Mouse (Mus musculus): ENCODE results near the gene Zbtb7b. TPM values are rescaled to one million over a fixed set of nuclear protein-coding genes. Genes with fewer than 3 reads are reported as not detected.
A peak's percentile ranks its signal among the peaks of the same experiment; 100 is the strongest.
"Not testable (repeated sequence)": the region's sequence is repeated elsewhere in the genome, so short reads cannot be mapped to it uniquely, and the experiment has no call there.

The Zbtb7b gene
- polyA plus RNA-seq, 1 experiment, result 64.9 TPM

DNA sequence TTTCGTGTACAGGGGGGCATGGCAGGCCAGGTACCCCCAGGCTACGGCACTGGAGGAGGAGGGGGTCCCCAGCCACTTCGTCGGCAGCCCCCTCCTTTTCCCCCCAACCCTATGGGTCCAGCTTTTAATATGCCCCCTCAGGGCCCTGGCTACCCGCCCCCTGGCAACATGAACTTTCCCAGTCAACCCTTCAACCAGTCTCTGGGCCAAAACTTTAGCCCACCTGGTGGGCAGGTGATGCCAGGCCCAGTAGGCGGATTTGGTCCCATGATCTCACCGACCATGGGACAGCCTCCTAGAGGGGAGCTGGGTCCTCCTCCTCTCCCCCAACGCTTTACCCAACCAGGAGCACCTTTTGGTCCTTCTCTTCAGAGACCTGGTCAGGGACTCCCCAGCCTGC lies 38.0 kb upstream of the Zbtb7b start:
- TF ChIP-seq POLR2A (IDR thresholded peaks at IDR 0.05; ENCODE audit: control insufficient read depth, extremely low read depth, insufficient read depth, low read length, poor library complexity), result no peak
- no peak for TF ChIP-seq CTCF (IDR thresholded peaks at IDR 0.05; ENCODE audit: borderline replicate concordance, control insufficient read depth, extremely low read depth, insufficient read depth, low read length, poor library complexity)
- H3K36me3 ChIP-seq (ENCODE audit: control insufficient read depth, insufficient read depth, low read length), result peaks cover 4% of the 10 kb centered on the region; the same call in 1 of the 2 replicates
- H3K27me3 ChIP-seq (ENCODE audit: control insufficient read depth, insufficient read depth, low read length), result no peaks in the 10 kb centered on the region
- WGBS, result 96% methylated on average over 8 of the region's 8 CpGs
- H3K4me3 ChIP-seq (ENCODE audit: control insufficient read depth, insufficient read depth, low read length), result no peak overlapping the region
- H3K4me1 ChIP-seq (replicated peaks; ENCODE audit: control insufficient read depth, insufficient read depth, low read length), result peaks cover 18% of the 10 kb centered on the region
- DNase-seq, result no peak
- H3K27ac ChIP-seq (ENCODE audit: control insufficient read depth, insufficient read depth, low read length), result no peak overlapping the region

DNA sequence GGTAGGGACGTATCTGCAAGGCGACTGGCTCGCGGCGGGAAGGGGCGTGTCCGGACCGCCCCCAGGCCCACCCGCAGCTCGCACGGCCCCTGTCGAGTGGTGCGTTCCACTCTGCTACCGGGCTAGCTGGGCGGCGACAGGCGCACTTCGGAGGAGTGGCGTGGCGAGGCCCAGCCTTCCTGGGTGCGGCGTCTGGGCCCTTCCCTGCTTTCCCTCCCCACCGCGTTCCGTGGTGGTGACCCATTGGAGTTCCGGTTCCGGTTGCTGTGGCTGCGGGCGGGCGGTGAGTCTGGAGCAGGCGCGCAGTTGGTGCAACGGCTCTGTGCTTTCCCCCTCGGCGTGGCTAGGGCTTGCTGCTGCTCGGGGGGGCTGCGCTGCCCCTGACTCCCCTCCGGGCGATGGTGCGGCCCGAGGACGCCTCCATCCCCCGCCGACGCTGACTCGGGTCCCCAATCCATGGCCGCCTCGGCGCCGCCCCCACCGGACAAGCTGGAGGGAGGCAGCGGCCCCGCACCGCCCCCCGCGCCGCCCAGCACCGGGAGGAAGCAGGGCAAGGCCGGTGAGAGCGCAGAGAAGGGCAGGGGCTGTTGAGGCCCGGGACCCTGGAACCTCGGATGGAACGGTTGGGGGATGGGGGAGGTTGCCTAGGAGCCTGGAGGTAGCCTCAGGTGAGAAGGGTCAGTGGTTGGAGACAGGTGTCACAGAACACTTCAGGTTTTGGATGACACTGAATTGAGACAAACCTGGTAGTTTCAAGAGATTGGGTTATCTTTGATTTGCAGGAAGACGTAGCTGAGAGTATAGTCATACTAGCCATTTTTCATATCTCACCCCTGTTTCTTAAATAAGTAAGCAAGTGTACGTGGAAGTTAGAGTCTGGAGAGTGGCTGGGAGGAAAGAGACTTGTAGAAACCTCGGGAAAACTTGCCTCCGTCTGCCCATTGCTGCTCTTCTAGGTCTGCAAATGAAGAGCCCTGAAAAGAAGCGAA lies 35.9 kb upstream of the Zbtb7b start, which contains the start of gene Pygo2:
TSS of gene Pygo2 (plus strand) at position 44 of the 989 bp plus-strand sequence.
- TF ChIP-seq POLR2A (IDR thresholded peaks at IDR 0.05; ENCODE audit: control insufficient read depth, extremely low read depth, insufficient read depth, low read length, poor library complexity) (peak; percentile 44; the same call in 1 of the 2 replicates), CTCF (IDR thresholded peaks at IDR 0.05; ENCODE audit: borderline replicate concordance, control insufficient read depth, extremely low read depth, insufficient read depth, low read length, poor library complexity) (peak; percentile 42; the same call in 1 of the 2 replicates)
- peaks cover 10% of the 10 kb centered on the region for H3K36me3 ChIP-seq (ENCODE audit: control insufficient read depth, insufficient read depth, low read length)
- peak; percentile 89 for DNase-seq
- WGBS, result 3% methylated on average over 68 of the region's 68 CpGs
- H3K27me3 ChIP-seq (ENCODE audit: control insufficient read depth, insufficient read depth, low read length), result no peaks in the 10 kb centered on the region
- no peak within 1 kb of the TSS for H3K27ac ChIP-seq (ENCODE audit: control insufficient read depth, insufficient read depth, low read length)
- peaks cover 7% of the 10 kb centered on the region for H3K4me1 ChIP-seq (replicated peaks; ENCODE audit: control insufficient read depth, insufficient read depth, low read length)
- H3K4me3 ChIP-seq (ENCODE audit: control insufficient read depth, insufficient read depth, low read length), result peak within 1 kb of the TSS; percentile 59

GRCm38 (mm10) chr3:89429021-89429420 lies 34.4 kb upstream of the Zbtb7b start:
- H3K27ac ChIP-seq (ENCODE audit: control insufficient read depth, insufficient read depth, low read length); H3K4me1 ChIP-seq (replicated peaks; ENCODE audit: control insufficient read depth, insufficient read depth, low read length); DNase-seq; H3K4me3 ChIP-seq (ENCODE audit: control insufficient read depth, insufficient read depth, low read length); H3K27me3 ChIP-seq (ENCODE audit: control insufficient read depth, insufficient read depth, low read length): not testable (repeated sequence)
- 97% methylated on average over 7 of the region's 7 CpGs for WGBS
- peaks cover 21% of the 10 kb centered on the region for H3K36me3 ChIP-seq (ENCODE audit: control insufficient read depth, insufficient read depth, low read length)

DNA sequence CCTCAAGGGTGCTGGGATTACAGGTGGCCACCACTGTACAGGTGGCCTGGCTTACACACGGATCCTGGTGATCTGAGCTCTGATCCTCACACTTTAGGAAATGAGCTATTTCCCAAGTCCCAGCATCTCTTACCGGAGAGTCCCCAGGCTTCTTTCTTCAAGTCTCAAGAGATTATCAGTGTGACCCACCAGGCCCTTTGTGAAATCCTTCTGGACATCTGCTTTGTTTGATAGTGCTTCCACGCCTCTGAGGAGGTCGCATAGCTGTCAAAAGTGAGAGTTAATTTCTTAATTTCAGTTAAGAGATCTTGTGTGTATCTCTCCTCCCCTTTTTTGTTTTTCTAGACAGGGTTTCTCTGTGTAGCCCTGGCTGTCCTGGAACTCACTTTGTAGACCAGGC lies 31.3 kb upstream of the Zbtb7b start:
- no peaks in the 10 kb centered on the region for H3K27me3 ChIP-seq (ENCODE audit: control insufficient read depth, insufficient read depth, low read length)
- WGBS, result 98% methylated on average over 4 of the region's 4 CpGs
- peaks cover 28% of the 10 kb centered on the region for H3K36me3 ChIP-seq (ENCODE audit: control insufficient read depth, insufficient read depth, low read length)
- no peak overlapping the region for H3K4me3 ChIP-seq (ENCODE audit: control insufficient read depth, insufficient read depth, low read length)
- H3K4me1 ChIP-seq (replicated peaks; ENCODE audit: control insufficient read depth, insufficient read depth, low read length), result peaks cover under 1% of the 10 kb centered on the region
- H3K27ac ChIP-seq (ENCODE audit: control insufficient read depth, insufficient read depth, low read length), result no peak overlapping the region
- no peak for DNase-seq
- TF ChIP-seq POLR2A (IDR thresholded peaks at IDR 0.05; ENCODE audit: control insufficient read depth, extremely low read depth, insufficient read depth, low read length, poor library complexity) (no peak), CTCF (IDR thresholded peaks at IDR 0.05; ENCODE audit: borderline replicate concordance, control insufficient read depth, extremely low read depth, insufficient read depth, low read length, poor library complexity) (no peak)

- Histone ChIP-seq H3K27me3 (ENCODE audit: control insufficient read depth, insufficient read depth, low read length) (no peaks in the 10 kb centered on the region), H3K4me3 (ENCODE audit: control insufficient read depth, insufficient read depth, low read length) (no peak overlapping the region), H3K36me3 (ENCODE audit: control insufficient read depth, insufficient read depth, low read length) (peaks cover 28% of the 10 kb centered on the region), H3K27ac (ENCODE audit: control insufficient read depth, insufficient read depth, low read length) (no peak overlapping the region), H3K4me1 (replicated peaks; ENCODE audit: control insufficient read depth, insufficient read depth, low read length) (no peaks in the 10 kb centered on the region; the same call in 1 of the 2 replicates)
- WGBS, result 95% methylated on average over 5 of the region's 5 CpGs
- DNase-seq, result no peak
- TF ChIP-seq CTCF (IDR thresholded peaks at IDR 0.05; ENCODE audit: borderline replicate concordance, control insufficient read depth, extremely low read depth, insufficient read depth, low read length, poor library complexity), result no peak
- no peak for TF ChIP-seq POLR2A (IDR thresholded peaks at IDR 0.05; ENCODE audit: control insufficient read depth, extremely low read depth, insufficient read depth, low read length, poor library complexity)
Measured at GRCm38 (mm10) chr3:89425141-89425525, 30.6 kb upstream of the Zbtb7b start.

- Histone ChIP-seq H3K27me3 (ENCODE audit: control insufficient read depth, insufficient read depth, low read length) (no peaks in the 10 kb centered on the region), H3K36me3 (ENCODE audit: control insufficient read depth, insufficient read depth, low read length) (peaks cover 28% of the 10 kb centered on the region), H3K4me1 (replicated peaks; ENCODE audit: control insufficient read depth, insufficient read depth, low read length) (peaks cover 3% of the 10 kb centered on the region), H3K27ac (ENCODE audit: control insufficient read depth, insufficient read depth, low read length) (no peak overlapping the region), H3K4me3 (ENCODE audit: control insufficient read depth, insufficient read depth, low read length) (no peak overlapping the region)
- 97% methylated on average over 5 of the region's 5 CpGs for WGBS
- TF ChIP-seq CTCF (IDR thresholded peaks at IDR 0.05; ENCODE audit: borderline replicate concordance, control insufficient read depth, extremely low read depth, insufficient read depth, low read length, poor library complexity) (no peak), POLR2A (IDR thresholded peaks at IDR 0.05; ENCODE audit: control insufficient read depth, extremely low read depth, insufficient read depth, low read length, poor library complexity) (no peak)
- no peak for DNase-seq
Measured at GRCm38 (mm10) chr3:89424416-89425140, 30.0 kb upstream of the Zbtb7b start.

Data from thymus, adult 2 months (tissue).